7 mouse cellular contexts compared by ENCODE assay signal in the genomic region with DNA sequence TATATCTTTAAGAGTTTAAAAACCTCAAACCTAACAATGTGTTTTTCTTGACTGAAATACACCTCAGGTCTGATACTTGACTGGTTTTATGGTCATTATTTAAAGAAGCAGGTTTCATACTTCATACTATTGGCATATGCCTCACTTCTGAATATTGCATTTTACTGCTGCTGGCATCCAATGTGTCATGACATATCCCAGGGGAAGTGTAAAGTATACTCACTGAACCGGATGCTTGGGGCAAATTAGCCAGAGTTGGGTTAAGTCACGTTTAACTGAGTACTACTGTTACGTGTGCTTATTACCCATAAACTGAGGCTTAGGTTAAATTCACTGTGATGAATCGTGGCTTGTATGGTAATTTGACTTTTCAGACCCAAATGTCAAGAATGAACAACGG. TPM values are rescaled to one million over a fixed set of nuclear protein-coding genes. Genes with fewer than 3 reads are reported as not detected.
DNase-seq lines count a peak whose midpoint lies in the region; ATAC-seq and TF ChIP-seq lines count a peak whose summit lies in the region.

No protein-coding gene starts in this region.

- peak; percentile 5; the same call in 1 of the 2 replicates for ATAC-seq in lung, embryonic 14.5 days (ENCODE audit: insufficient read depth)
- peak; percentile 59 for ATAC-seq in forebrain, embryonic 15.5 days (replicated peaks)
- no peak for ATAC-seq in limb, embryonic 12.5 days (ENCODE audit: insufficient number of reproducible peaks, insufficient read depth, low FRiP score, low TSS enrichment, low read depth)
- peak; percentile 7; the same call in 1 of the 2 replicates for ATAC-seq in stomach, embryonic 15.5 days (ENCODE audit: insufficient read depth, low FRiP score, low read depth)

- TF ChIP-seq CTCF in lung, embryonic 14.5 days (IDR thresholded peaks at IDR 0.05; ENCODE audit: low read depth) = no peak
- TF ChIP-seq CTCF in lung, adult 2 months (IDR thresholded peaks at IDR 0.05; ENCODE audit: insufficient read depth, low read length) = no peak

- no peak overlapping the region for H3K9ac ChIP-seq in lung, embryonic 14.5 days
- peak overlapping the region; percentile 55; the same call in 1 of the 2 replicates for H3K9ac ChIP-seq in forebrain, embryonic 15.5 days (replicated peaks)
- H3K9ac ChIP-seq in limb, embryonic 12.5 days (replicated peaks) = no peak overlapping the region
- no peak overlapping the region for H3K9ac ChIP-seq in stomach, embryonic 15.5 days

- no peaks in the 10 kb centered on the region for H3K4me1 ChIP-seq in lung, embryonic 14.5 days (ENCODE audit: insufficient read depth)
- peaks cover 2% of the 10 kb centered on the region; the same call in 1 of the 2 replicates for H3K4me1 ChIP-seq in lung, adult 2 months (ENCODE audit: control insufficient read depth, insufficient read depth, low read length)
- H3K4me1 ChIP-seq in forebrain, embryonic 15.5 days = peaks cover 8% of the 10 kb centered on the region
- peaks cover 3% of the 10 kb centered on the region; the same call in 1 of the 2 replicates for H3K4me1 ChIP-seq in limb, embryonic 12.5 days (replicated peaks)
- no peaks in the 10 kb centered on the region for H3K4me1 ChIP-seq in stomach, embryonic 15.5 days

- no peak overlapping the region for H3K27ac ChIP-seq in lung, embryonic 14.5 days (ENCODE audit: low read depth)
- peak overlapping the region; percentile 86; the same call in 1 of the 2 replicates for H3K27ac ChIP-seq in forebrain, embryonic 15.5 days (replicated peaks)
- H3K27ac ChIP-seq in limb, embryonic 12.5 days = no peak overlapping the region
- H3K27ac ChIP-seq in stomach, embryonic 15.5 days = no peak overlapping the region

- H3K4me2 ChIP-seq in lung, embryonic 14.5 days = peak overlapping the region; percentile 73
- peak overlapping the region; percentile 75 for H3K4me2 ChIP-seq in forebrain, embryonic 15.5 days (replicated peaks)
- peak overlapping the region; percentile 68 for H3K4me2 ChIP-seq in limb, embryonic 12.5 days
- peak overlapping the region; percentile 64 for H3K4me2 ChIP-seq in stomach, embryonic 15.5 days

- no peaks in the 10 kb centered on the region for H3K27me3 ChIP-seq in lung, embryonic 14.5 days (ENCODE audit: insufficient read depth, low read length)
- H3K27me3 ChIP-seq in forebrain, embryonic 15.5 days = no peaks in the 10 kb centered on the region
- no peaks in the 10 kb centered on the region for H3K27me3 ChIP-seq in limb, embryonic 12.5 days
- H3K27me3 ChIP-seq in stomach, embryonic 15.5 days (replicated peaks) = no peaks in the 10 kb centered on the region

- no peaks in the 10 kb centered on the region for H3K9me3 ChIP-seq in lung, embryonic 14.5 days (ENCODE audit: low read depth, low read length)
- no peaks in the 10 kb centered on the region for H3K9me3 ChIP-seq in forebrain, embryonic 15.5 days
- no peaks in the 10 kb centered on the region for H3K9me3 ChIP-seq in limb, embryonic 12.5 days
- H3K9me3 ChIP-seq in stomach, embryonic 15.5 days = no peaks in the 10 kb centered on the region

- DNase-seq in lung, embryonic 14.5 days = no peak
- DNase-seq in lung, adult 2 months = no peak
- DNase-seq in adrenal gland, adult 8-10 months = no peak
- no peak for DNase-seq in adrenal gland, postnatal 10 days

- 69% methylated on average over 5 of the region's 5 CpGs for WGBS in lung, embryonic 14.5 days
- WGBS in lung, adult 2 months = 75% methylated on average over 5 of the region's 5 CpGs
- WGBS in forebrain, embryonic 15.5 days = 74% methylated on average over 5 of the region's 5 CpGs
- WGBS in limb, embryonic 12.5 days = 71% methylated on average over 5 of the region's 5 CpGs
- WGBS in stomach, embryonic 15.5 days = 79% methylated on average over 5 of the region's 5 CpGs

- no peaks in the 10 kb centered on the region for H3K36me3 ChIP-seq in lung, embryonic 14.5 days (ENCODE audit: insufficient read depth)
- H3K36me3 ChIP-seq in forebrain, embryonic 15.5 days = no peaks in the 10 kb centered on the region
- H3K36me3 ChIP-seq in limb, embryonic 12.5 days = no peaks in the 10 kb centered on the region
- no peaks in the 10 kb centered on the region for H3K36me3 ChIP-seq in stomach, embryonic 15.5 days

- TF ChIP-seq POLR2A in lung, adult 2 months (IDR thresholded peaks at IDR 0.05; ENCODE audit: borderline replicate concordance, extremely low read depth, low read depth, low read length) = no peak

- H3K4me3 ChIP-seq in lung, embryonic 14.5 days (ENCODE audit: low read depth, low read length) = peak overlapping the region; percentile 50
- H3K4me3 ChIP-seq in lung, adult 2 months (replicated peaks; ENCODE audit: extremely low read depth, low read depth, low read length) = no peak overlapping the region
- peak overlapping the region; percentile 60 for H3K4me3 ChIP-seq in forebrain, embryonic 15.5 days
- H3K4me3 ChIP-seq in limb, embryonic 12.5 days (replicated peaks) = peak overlapping the region; percentile 43
- peak overlapping the region; percentile 59 for H3K4me3 ChIP-seq in stomach, embryonic 15.5 days (replicated peaks)

RNA-seq across cellular contexts. Expression of a gene that starts 29.5 kb away (rescaled TPM):
- 1.1 and 1.4 TPM in 2 replicates for polyA plus RNA-seq in lung, embryonic 14.5 days (2014; fragmentation: Nextera tagmentation; extraction: Ambion mirVana)
- 0.66 and 3.1 TPM in 2 replicates for polyA plus RNA-seq in lung, adult 2 months (2012; rRNA removed)
- 1.8 and 2.2 TPM in 2 replicates for polyA plus RNA-seq in forebrain, embryonic 15.5 days (2015; fragmentation: Nextera tagmentation; extraction: Ambion mirVana)
- 1.6 and 2.0 TPM in 2 replicates for polyA plus RNA-seq in limb, embryonic 12.5 days (2016; fragmentation: Nextera tagmentation; extraction: Ambion mirVana)
- 1.8 and 2.4 TPM in 2 replicates for polyA plus RNA-seq in stomach, embryonic 15.5 days (2015; fragmentation: Nextera tagmentation; extraction: Ambion mirVana)
- 1 to 10 TPM in 3 of 4 experiments, under 1 TPM in 1; 0.75 to 3.0 (median 2.3) TPM for total RNA-seq in adrenal gland, adult 8-10 months (2022)
- 1 to 10 TPM in 1 of 2 experiments, under 1 TPM in 1; 0.69 to 3.2 TPM for total RNA-seq in adrenal gland, postnatal 10 days (2021)
